Mouse (Mus musculus) olfactory bulb, adult 2 months (tissue): ENCODE measurements around the gene Cxcl13. TPM values are rescaled to one million over a fixed set of nuclear protein-coding genes. Genes with fewer than 3 reads are reported as not detected.

Source experiments
- H3K27ac ChIP-seq: fragments of 200-500 bp; 2 replicates; pipeline ENCODE4 v1.5.1; 2012; ENCODE audit warnings: low read depth, low read length; ENCODE audit not compliant: insufficient read depth
- H3K4me1 ChIP-seq: fragments of 200-500 bp; 2 replicates; pipeline ENCODE4 v1.6.1; 2012; ENCODE audit warnings: low read length; ENCODE audit not compliant: control insufficient read depth, insufficient read depth
- H3K4me3 ChIP-seq: fragments of 200-500 bp; 2 replicates; pipeline ENCODE4 v1.5.1; 2012; ENCODE audit warnings: mild to moderate bottlenecking, low read depth, low read length, moderate library complexity; ENCODE audit not compliant: insufficient read depth
- CTCF ChIP-seq: fragments of 200-500 bp; IDR thresholded peaks from 2 replicates; pipeline ENCODE4 v1.5.1; 2012; ENCODE audit warnings: low read depth, mild to moderate bottlenecking, low read length, moderate library complexity; ENCODE audit not compliant: insufficient read depth
- POLR2A ChIP-seq: fragments of 200-500 bp; IDR thresholded peaks from 2 replicates; pipeline ENCODE4 v1.6.1; 2012; ENCODE audit warnings: mild to moderate bottlenecking, low read depth, low read length, moderate library complexity; ENCODE audit not compliant: insufficient read depth
- WGBS: fragments of 180-500 bp; shearing (Covaris S2); methylation state at CpG from one replicate; pipeline ENCODE4 v1.1.7; 2018; 5-methylcytosine and 5-hydroxymethylcytosine counted together
- polyA plus RNA-seq: library from polyadenylated mRNA; stranded (reverse); fragments of >200 nt; gene quantifications from 2 replicates; pipeline ENCODE4 v1.2.4, GENCODE M21; 2012; ENCODE audit warnings: low replicate concordance; ENCODE audit not compliant: missing spikeins, insufficient read depth, insufficient read length

The Cxcl13 gene
- polyA plus RNA-seq, 1 experiment = not detected

GRCm38 (mm10) chr5:95938044-95938625, 18.6 kb upstream of the Cxcl13 start:
- WGBS = 85% methylated on average over 11 of the region's 11 CpGs
- no peak overlapping the region for H3K4me3 ChIP-seq
- H3K27ac ChIP-seq = no peak overlapping the region
- no peaks in the 10 kb centered on the region for H3K4me1 ChIP-seq
- TF ChIP-seq POLR2A = no peak
- TF ChIP-seq CTCF = no peak

GRCm38 (mm10) chr5:95940682-95941221, 16.0 kb upstream of the Cxcl13 start:
- H3K4me3 ChIP-seq = no peak overlapping the region
- no peak for TF ChIP-seq POLR2A
- no peak for TF ChIP-seq CTCF
- no peaks in the 10 kb centered on the region for H3K4me1 ChIP-seq
- WGBS = 75% methylated on average over 4 of the region's 4 CpGs
- no peak overlapping the region for H3K27ac ChIP-seq

- no peak overlapping the region for H3K4me3 ChIP-seq
- TF ChIP-seq POLR2A (no peak), CTCF (no peak)
- H3K27ac ChIP-seq = no peak overlapping the region
- WGBS = 80% methylated on average over 7 of the region's 7 CpGs
- no peaks in the 10 kb centered on the region for H3K4me1 ChIP-seq
Measured at GRCm38 (mm10) chr5:95941562-95941961, 15.2 kb upstream of the Cxcl13 start.

- no peak for TF ChIP-seq CTCF
- no peak for TF ChIP-seq POLR2A
- H3K4me3 ChIP-seq = no peak overlapping the region
- WGBS = 58% methylated on average over 3 of the region's 3 CpGs
- H3K27ac ChIP-seq = no peak overlapping the region
- no peaks in the 10 kb centered on the region for H3K4me1 ChIP-seq
Measured at GRCm38 (mm10) chr5:95945120-95945519, 11.6 kb upstream of the Cxcl13 start.

- TF ChIP-seq POLR2A (no peak), CTCF (no peak)
- 91% methylated on average over 2 of the region's 2 CpGs for WGBS
- H3K27ac ChIP-seq = no peak overlapping the region
- no peaks in the 10 kb centered on the region for H3K4me1 ChIP-seq
- H3K4me3 ChIP-seq = no peak overlapping the region
Measured at GRCm38 (mm10) chr5:95946344-95946743, 10.4 kb upstream of the Cxcl13 start.

GRCm38 (mm10) chr5:95948641-95949040, 8.1 kb upstream of the Cxcl13 start:
- H3K27ac ChIP-seq = no peak overlapping the region
- H3K4me3 ChIP-seq = no peak overlapping the region
- WGBS = 90% methylated on average over 3 of the region's 3 CpGs
- no peaks in the 10 kb centered on the region for H3K4me1 ChIP-seq
- TF ChIP-seq POLR2A = no peak
- TF ChIP-seq CTCF = no peak

GRCm38 (mm10) chr5:95949946-95950701, 6.6 kb upstream of the Cxcl13 start:
- no peak overlapping the region for H3K27ac ChIP-seq
- TF ChIP-seq POLR2A (no peak), CTCF (no peak)
- no peak overlapping the region for H3K4me3 ChIP-seq
- H3K4me1 ChIP-seq = no peaks in the 10 kb centered on the region
- WGBS = 45% methylated on average over 19 of the region's 19 CpGs

- no peaks in the 10 kb centered on the region for H3K4me1 ChIP-seq
- 58% methylated on average over 2 of the region's 2 CpGs for WGBS
- H3K27ac ChIP-seq = no peak overlapping the region
- TF ChIP-seq POLR2A (no peak), CTCF (no peak)
- H3K4me3 ChIP-seq = no peak overlapping the region
Measured at GRCm38 (mm10) chr5:95964940-95965339, 8.2 kb downstream of the Cxcl13 start.

- 45% methylated on average over 2 of the region's 2 CpGs for WGBS
- H3K4me1 ChIP-seq = no peaks in the 10 kb centered on the region
- no peak overlapping the region for H3K27ac ChIP-seq
- H3K4me3 ChIP-seq = no peak overlapping the region
- TF ChIP-seq CTCF (no peak), POLR2A (no peak)
Measured at GRCm38 (mm10) chr5:95966621-95967020, 9.9 kb downstream of the Cxcl13 start.

- Histone ChIP-seq H3K27ac (no peak overlapping the region), H3K4me3 (no peak overlapping the region), H3K4me1 (no peaks in the 10 kb centered on the region)
- 50% methylated on average over 6 of the region's 6 CpGs for WGBS
- no peak for TF ChIP-seq CTCF
- no peak for TF ChIP-seq POLR2A
Measured at GRCm38 (mm10) chr5:95970845-95971244, 14.1 kb downstream of the Cxcl13 start.
